Mouse (Mus musculus) lung, adult 2 months (tissue): ENCODE data around the gene Dctn1.

ENCODE experiments used
- CTCF ChIP-seq: fragments of 200-500 bp; IDR thresholded peaks from 2 replicates; pipeline ENCODE4 v1.5.1; 2011; ENCODE audit warnings: mild to moderate bottlenecking, low read length, control low read depth; ENCODE audit not compliant: insufficient read depth
- POLR2A ChIP-seq: fragments of 200-500 bp; IDR thresholded peaks from 2 replicates; pipeline ENCODE4 v1.6.1; 2011; ENCODE audit warnings: low read depth, mild to moderate bottlenecking, control low read depth, low read length, borderline replicate concordance; ENCODE audit errors: extremely low read depth

DNA sequence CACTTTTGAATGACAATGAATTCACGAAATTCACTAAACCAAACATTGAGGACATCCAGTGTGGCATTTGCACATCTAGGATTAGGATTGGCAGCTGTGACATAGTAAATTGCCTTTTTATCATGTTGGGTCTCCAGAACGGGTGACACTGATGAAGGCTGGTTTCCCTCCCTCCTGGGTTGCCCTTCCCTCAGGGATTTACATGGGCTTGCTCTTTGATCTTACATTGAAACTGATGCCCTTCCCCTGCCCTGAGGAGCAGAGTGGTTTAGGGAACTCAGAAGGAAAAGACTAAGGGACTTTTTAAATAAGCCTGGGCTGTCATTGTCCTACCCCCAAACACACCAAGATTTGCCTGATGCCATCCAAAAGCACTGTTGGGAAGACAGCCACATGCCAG lies 65.8 kb downstream of the Dctn1 start:
- TF ChIP-seq CTCF (no peak), POLR2A (no peak)
